Mouse (Mus musculus) embryonic stem cell, embryonic (primary cell): ENCODE results near the gene Ppp1r12a.

Experiments used
- CTCF ChIA-PET, 4 experiments: fragments of 300-600 bp in 2 of 4; fragments of 350-600 bp in 2 of 4; sonication (Branson Sonifier 250); formaldehyde crosslinking; loops; one replicate each; lab custom pipeline; 2022; ENCODE audit warnings: inconsistent platforms in 2 of 4; lab: Charles Lee
- POLR2A ChIA-PET, 4 experiments: fragments of 300-600 bp in 2 of 4; fragments of 350-600 bp in 2 of 4; sonication (Branson Sonifier 250); formaldehyde crosslinking; loops; one replicate each; lab custom pipeline; 2022; ENCODE audit warnings: antibody characterized with exemption in 4 of 4, inconsistent platforms in 1 of 4; lab: Charles Lee

Gene Ppp1r12a

GRCm38 (mm10) chr10:108329771-108330170 lies 167.8 kb downstream of the Ppp1r12a start:
- POLR2A ChIA-PET = interaction anchor here in 3 of 4 experiments (0.5 to 15.7 kb wide), 6 partner anchors 35 to 98 kb away, joined by 3 to 226 read pairs (median 8); no protein-coding TSS in a partner anchor
- CTCF ChIA-PET = no interaction called here

GRCm38 (mm10) chr10:108330964-108331363 lies 169.0 kb downstream of the Ppp1r12a start:
- CTCF ChIA-PET = interaction anchor here in 2 of 4 experiments (0.5 to 2.6 kb wide), 4 partner anchors 30 to 115 kb away, joined by 3 to 13 read pairs (median 4); no protein-coding TSS in a partner anchor
- POLR2A ChIA-PET = interaction anchor here (0.6 to 15.7 kb wide), 53 partner anchors 8 to 472 kb away, joined by 3 to 226 read pairs (median 7); partner anchors contain the start of gene Ppp1r12a (in 2 of the 4)

- POLR2A ChIA-PET = interaction anchor here (0.6 to 15.7 kb wide), 92 partner anchors 8 to 1083 kb away, joined by 3 to 226 read pairs (median 6); partner anchors contain the start of gene Ppp1r12a (in 3 of the 4)
- CTCF ChIA-PET = interaction anchor here in 3 of 4 experiments (0.7 to 2.6 kb wide), 12 partner anchors 12 to 413 kb away, joined by 3 to 13 read pairs (median 4); no protein-coding TSS in a partner anchor
These were observed 170.0 kb downstream of the Ppp1r12a start, which contains the start of gene Pawr for GRCm38 (mm10) chr10:108331784-108332561. Gene Pawr (plus strand): TSS chr10:108332121.

- ChIA-PET CTCF (interaction anchor here in 3 of 4 experiments (0.7 to 2.6 kb wide), 6 partner anchors 32 to 412 kb away, joined by 3 to 13 read pairs (median 4); no protein-coding TSS in a partner anchor), POLR2A (interaction anchor here in 3 of 4 experiments (0.5 to 15.7 kb wide), 65 partner anchors 7 to 172 kb away, joined by 3 to 226 read pairs (median 6); partner anchors contain the start of gene Ppp1r12a (in 3 of the 3))
These were observed 170.9 kb downstream of the Ppp1r12a start for GRCm38 (mm10) chr10:108332571-108333541.

DNA sequence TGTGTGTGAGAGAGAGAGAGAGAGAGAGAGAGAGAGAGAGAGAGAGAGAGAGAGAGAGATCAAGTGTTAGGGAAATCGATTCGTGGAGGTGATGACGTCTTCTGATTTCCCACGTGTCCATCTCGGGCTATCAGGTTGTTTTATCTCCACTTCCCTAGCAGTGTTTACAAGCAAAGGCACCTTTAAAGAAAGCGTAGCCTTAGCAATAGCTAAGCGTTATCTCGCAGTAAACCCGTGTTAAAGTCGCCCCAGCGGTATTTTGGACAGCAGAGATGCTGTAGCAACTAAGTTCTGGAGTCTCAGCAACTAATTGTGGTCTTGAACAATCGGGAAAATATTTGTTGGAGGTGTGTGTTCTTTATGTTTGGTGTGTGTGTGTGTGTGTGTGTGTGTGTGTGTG lies 171.6 kb downstream of the Ppp1r12a start:
- CTCF ChIA-PET = interaction anchor here in 2 of 4 experiments (0.6 to 2.6 kb wide), 2 partner anchors 103 to 112 kb away, joined by 3 to 13 read pairs; no protein-coding TSS in a partner anchor

More for the DNA sequence above, 171.6 kb downstream of the Ppp1r12a start:
- POLR2A ChIA-PET = interaction anchor here in 3 of 4 experiments (0.7 to 15.7 kb wide), 31 partner anchors 11 to 530 kb away, joined by 3 to 226 read pairs (median 5); no protein-coding TSS in a partner anchor
